Mouse (Mus musculus) limb, embryonic 11.5 days (tissue): Measurements from ENCODE around the gene Tmem132d. TPM values are rescaled to one million over a fixed set of nuclear protein-coding genes. Genes with fewer than 3 reads are reported as not detected.

Source experiments
- ATAC-seq: fragments of 200-750 bp; cut with Nextera tagmentation; 2 replicates; pipeline ENCODE4 v1.8.0; 2017; ENCODE audit warnings: low read depth; ENCODE audit not compliant: insufficient number of reproducible peaks, low FRiP score, low TSS enrichment
- DNase-seq: peaks from one replicate; pipeline ENCODE4 v3.0.0-alpha.2; 2015; ENCODE audit warnings: low spot score
- H3K27ac ChIP-seq: fragments of 300-500 bp; sonication (generic); replicated peaks from 2 replicates; pipeline ENCODE4 v1.5.1; 2014; ENCODE audit warnings: low read depth, mild to moderate bottlenecking, low read length
- H3K27me3 ChIP-seq: fragments of 300-500 bp; sonication (generic); 2 replicates; pipeline ENCODE4 v1.6.1; 2014; ENCODE audit warnings: mild to moderate bottlenecking, low read length, mixed read lengths; ENCODE audit not compliant: control insufficient read depth, insufficient read depth
- H3K36me3 ChIP-seq: fragments of 300-500 bp; sonication (generic); 2 replicates; pipeline ENCODE4 v1.6.1; 2014; ENCODE audit warnings: mild to moderate bottlenecking, low read length, moderate library complexity, mixed read lengths; ENCODE audit not compliant: control insufficient read depth, insufficient read depth
- H3K4me1 ChIP-seq: fragments of 300-500 bp; sonication (generic); 2 replicates; pipeline ENCODE4 v1.6.1; 2014; ENCODE audit warnings: low read length, mixed read lengths; ENCODE audit not compliant: control insufficient read depth, insufficient read depth
- H3K4me2 ChIP-seq: fragments of 300-500 bp; sonication (generic); 2 replicates; pipeline ENCODE4 v1.6.1; 2014; ENCODE audit warnings: low read depth, mild to moderate bottlenecking, moderate library complexity; ENCODE audit not compliant: severe bottlenecking
- H3K4me3 ChIP-seq: fragments of 300-500 bp; sonication (generic); 2 replicates; pipeline ENCODE4 v1.5.1; 2014; ENCODE audit warnings: low read depth, low read length
- H3K9ac ChIP-seq: fragments of 300-500 bp; sonication (generic); 2 replicates; pipeline ENCODE4 v1.6.1; 2014; ENCODE audit warnings: mild to moderate bottlenecking, low read length
- H3K9me3 ChIP-seq: fragments of 300-500 bp; sonication (generic); 2 replicates; pipeline ENCODE4 v1.6.1; 2016; ENCODE audit warnings: low read length; ENCODE audit not compliant: control insufficient read depth
- WGBS: fragments of 180-500 bp; shearing (Covaris S2); extraction: QIAGEN DNeasy Blood & Tissue Kit; methylation state at CpG from one replicate; pipeline ENCODE4 v1.1.7; 2014; 5-methylcytosine and 5-hydroxymethylcytosine counted together
- polyA plus RNA-seq: library from polyadenylated mRNA; unstranded; fragments of >200 nt; fragmentation: Nextera tagmentation; extraction: Ambion mirVana; gene quantifications from 2 replicates; pipeline ENCODE4 v1.2.1, GENCODE M21; 2014

The Tmem132d gene
- polyA plus RNA-seq, 1 experiment from 2014 or later, result 0.60 TPM

DNA sequence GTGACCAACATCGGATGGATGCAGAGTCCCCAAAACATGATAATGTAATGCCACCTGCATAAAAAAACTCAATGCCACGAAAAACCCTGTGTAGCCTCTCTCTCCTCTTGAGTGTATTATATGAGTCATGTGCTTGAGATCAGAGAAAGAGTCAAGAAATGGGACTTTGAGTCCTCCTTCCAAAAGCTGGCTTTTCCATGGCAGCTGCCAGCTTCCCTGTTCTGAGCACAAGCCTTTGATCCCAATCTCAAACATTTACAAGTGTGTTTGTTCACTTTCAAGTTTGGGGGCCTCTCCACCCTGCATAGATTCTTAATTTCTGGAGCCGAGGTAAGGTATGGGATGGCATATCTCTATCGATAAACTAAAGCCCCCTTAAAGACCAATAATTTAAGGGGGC is 8.2 kb downstream of the Tmem132d start:
- no peak for ATAC-seq
- Histone ChIP-seq H3K27me3 (0 out of 2 replicates have a peak, but pooled peaks cover 3% of the 10 kb centered on the region), H3K9me3 (0 out of 2 replicates have a peak, but pooled peaks cover 3% of the 10 kb centered on the region), H3K4me2 (no peak overlapping the region), H3K4me3 (no peak overlapping the region), H3K4me1 (no peaks in the 10 kb centered on the region), H3K27ac (no peak overlapping the region), H3K9ac (no peak overlapping the region), H3K36me3 (no peaks in the 10 kb centered on the region)
- 87% methylated on average over 4 of the region's 4 CpGs for WGBS
- DNase-seq, result no peak

DNA sequence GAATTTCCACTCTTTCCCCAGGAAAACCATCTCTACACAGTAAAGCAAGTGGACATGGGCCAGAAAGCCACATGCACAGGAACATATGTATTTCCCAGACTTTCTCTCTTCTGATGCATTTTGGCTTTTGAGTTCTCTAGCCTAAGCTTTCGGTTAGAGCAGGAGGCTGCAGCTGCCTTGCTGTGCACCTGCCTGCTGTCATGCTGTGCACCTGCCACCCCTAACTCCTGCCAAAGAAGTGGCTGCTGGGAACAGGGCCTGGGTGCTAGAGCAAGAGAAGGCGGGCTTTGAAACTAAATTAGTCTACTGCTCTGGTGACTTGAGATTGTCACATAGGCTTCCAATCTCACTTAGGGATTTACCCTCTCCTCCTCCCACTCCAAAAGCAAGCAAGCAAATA is 8.7 kb downstream of the Tmem132d start:
- 78% methylated on average over 2 of the region's 2 CpGs for WGBS
- no peak for ATAC-seq

DNA sequence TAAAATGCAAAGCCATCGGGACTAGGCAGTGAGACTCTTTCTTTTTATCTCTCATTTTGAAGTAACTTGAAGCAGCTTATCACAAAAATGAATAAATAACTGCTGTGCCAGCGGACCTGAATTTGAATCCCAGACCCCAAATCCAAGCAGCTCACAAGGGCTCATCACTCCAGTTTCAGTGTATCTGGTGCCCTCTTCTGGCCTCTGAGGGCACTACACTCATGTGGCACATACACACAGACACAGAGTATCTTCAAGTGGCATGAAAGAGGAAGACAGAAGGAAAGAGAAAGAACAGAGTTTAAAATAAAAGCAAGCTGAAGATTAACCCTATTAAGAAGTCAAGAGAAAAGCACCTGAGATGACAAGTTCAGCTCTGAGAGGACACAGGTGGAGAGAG is 10.8 kb downstream of the Tmem132d start:
- H3K27me3 ChIP-seq, result no peaks in the 10 kb centered on the region
- no peaks in the 10 kb centered on the region for H3K4me1 ChIP-seq
- H3K4me2 ChIP-seq, result no peak overlapping the region
- no peaks in the 10 kb centered on the region for H3K36me3 ChIP-seq
- H3K9me3 ChIP-seq, result 0 out of 2 replicates have a peak, but pooled peaks cover 3% of the 10 kb centered on the region
- no peak overlapping the region for H3K27ac ChIP-seq
- no peak overlapping the region for H3K9ac ChIP-seq
- ATAC-seq (no peak), DNase-seq (no peak)
- no peak overlapping the region for H3K4me3 ChIP-seq
- WGBS, result 90% methylated on average over 2 of the region's 2 CpGs

More for the DNA sequence above, 8.7 kb downstream of the Tmem132d start:
- Histone ChIP-seq H3K9ac (no peak overlapping the region), H3K4me2 (no peak overlapping the region), H3K27me3 (no peaks in the 10 kb centered on the region), H3K9me3 (0 out of 2 replicates have a peak, but pooled peaks cover 3% of the 10 kb centered on the region), H3K27ac (no peak overlapping the region), H3K4me1 (no peaks in the 10 kb centered on the region), H3K36me3 (no peaks in the 10 kb centered on the region), H3K4me3 (no peak overlapping the region)
- DNase-seq, result no peak

DNA sequence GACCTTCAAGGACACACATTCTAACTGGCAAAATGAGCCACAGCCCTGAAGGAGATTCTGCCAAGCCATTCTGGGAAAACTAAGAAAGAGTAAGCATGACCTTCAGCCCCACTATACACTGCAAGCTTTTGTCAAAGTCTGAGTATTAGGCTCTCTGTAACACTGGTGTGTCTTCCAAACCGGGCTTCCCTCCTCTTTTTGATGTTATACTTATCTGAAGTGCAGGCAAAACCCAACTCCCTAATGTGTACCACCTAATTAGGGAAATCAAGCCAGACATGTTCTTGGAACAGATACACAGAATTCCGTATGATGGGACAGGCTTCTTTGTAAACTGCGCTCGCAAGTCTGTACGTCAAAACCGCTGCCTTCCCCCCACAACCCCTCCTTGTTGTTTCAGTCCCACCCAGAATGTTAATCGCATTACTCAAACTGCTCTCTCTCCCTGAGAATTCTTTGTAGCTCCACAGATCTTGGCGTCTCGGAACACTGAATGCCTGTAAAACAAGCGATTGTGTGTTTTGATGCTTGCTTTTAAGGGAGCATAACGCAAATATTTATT is 14.6 kb downstream of the Tmem132d start:
- H3K4me2 ChIP-seq, result no peak overlapping the region
- no peak overlapping the region for H3K9ac ChIP-seq
- H3K27me3 ChIP-seq, result no peaks in the 10 kb centered on the region
- no peaks in the 10 kb centered on the region for H3K4me1 ChIP-seq
- H3K4me3 ChIP-seq, result no peak overlapping the region
- DNase-seq, result no peak
- H3K27ac ChIP-seq, result no peak overlapping the region
- 0 out of 2 replicates have a peak, but pooled peaks cover 3% of the 10 kb centered on the region for H3K9me3 ChIP-seq
- ATAC-seq, result no peak
- no peaks in the 10 kb centered on the region for H3K36me3 ChIP-seq
- 74% methylated on average over 11 of the region's 11 CpGs for WGBS

DNA sequence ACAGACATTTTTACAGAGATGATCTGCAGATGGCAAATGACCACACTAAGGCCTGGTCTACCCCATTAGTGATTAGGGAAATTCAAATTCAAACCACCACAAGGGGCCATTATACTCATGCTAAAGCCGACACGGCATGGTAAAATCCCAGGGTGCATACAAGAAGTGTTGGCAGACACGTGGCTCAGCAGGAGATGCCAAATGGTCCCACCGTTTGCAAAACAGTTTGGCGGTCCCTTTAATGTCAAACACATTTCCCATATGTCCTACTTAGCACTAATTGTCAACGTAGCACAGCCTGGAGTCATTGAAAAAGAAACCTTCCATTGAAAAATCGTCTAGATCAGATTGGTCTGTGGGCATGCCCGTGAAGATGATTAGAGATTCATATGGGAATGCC is 18.8 kb downstream of the Tmem132d start:
- Histone ChIP-seq H3K9me3 (no peaks in the 10 kb centered on the region), H3K27ac (no peak overlapping the region), H3K9ac (no peak overlapping the region), H3K4me2 (no peak overlapping the region), H3K4me1 (no peaks in the 10 kb centered on the region), H3K4me3 (no peak overlapping the region), H3K27me3 (no peaks in the 10 kb centered on the region), H3K36me3 (no peaks in the 10 kb centered on the region)
- no peak for DNase-seq
- no peak for ATAC-seq
- WGBS, result 32% methylated on average over 8 of the region's 8 CpGs

DNA sequence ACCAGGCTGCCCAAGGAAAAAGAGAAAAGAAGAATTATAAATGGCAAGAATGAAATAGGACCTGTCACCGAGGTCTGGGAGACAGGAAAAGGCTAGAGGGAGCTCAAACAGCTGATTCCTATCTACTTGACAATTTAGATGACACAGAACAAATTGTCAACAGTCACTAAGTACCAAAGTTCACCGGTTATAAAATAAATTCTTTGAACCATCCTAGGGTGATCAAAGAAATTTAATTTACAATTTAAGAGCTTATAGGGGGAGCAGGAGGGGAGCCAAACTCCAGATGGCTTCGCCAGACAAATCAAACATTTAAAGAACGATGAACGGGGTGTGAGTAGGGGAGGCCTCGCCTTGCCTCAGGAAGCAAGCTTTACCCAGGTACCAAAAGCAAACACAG is 20.6 kb downstream of the Tmem132d start:
- ATAC-seq (no peak), DNase-seq (no peak)
- Histone ChIP-seq H3K4me2 (no peak overlapping the region), H3K36me3 (no peaks in the 10 kb centered on the region), H3K4me3 (no peak overlapping the region), H3K27ac (no peak overlapping the region), H3K9ac (no peak overlapping the region), H3K4me1 (no peaks in the 10 kb centered on the region), H3K9me3 (no peaks in the 10 kb centered on the region), H3K27me3 (no peaks in the 10 kb centered on the region)
- WGBS, result 19% methylated on average over 6 of the region's 6 CpGs

DNA sequence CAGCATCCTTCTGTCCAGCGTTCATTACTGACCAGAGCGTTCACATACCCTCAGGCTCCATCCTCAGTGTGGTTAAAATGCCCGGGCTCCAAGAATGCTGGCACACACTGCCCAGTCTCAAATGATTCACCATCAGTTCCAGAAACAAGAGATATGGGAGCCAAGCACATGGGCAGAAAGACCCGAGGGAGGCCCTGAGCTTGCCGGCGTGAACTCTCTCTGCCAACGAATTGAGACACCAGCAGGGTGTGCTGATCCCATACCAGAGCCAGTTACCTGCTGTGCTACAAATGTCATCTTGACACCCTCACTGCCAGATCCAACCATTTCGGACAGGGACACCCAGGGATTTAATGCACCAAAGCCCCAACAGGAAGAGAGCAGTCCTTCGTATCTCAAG is 25.3 kb downstream of the Tmem132d start:
- DNase-seq (no peak), ATAC-seq (no peak)
- no peaks in the 10 kb centered on the region for H3K27me3 ChIP-seq
- no peaks in the 10 kb centered on the region for H3K4me1 ChIP-seq
- no peak overlapping the region for H3K9ac ChIP-seq
- no peak overlapping the region for H3K4me3 ChIP-seq
- no peaks in the 10 kb centered on the region for H3K9me3 ChIP-seq
- no peak overlapping the region for H3K4me2 ChIP-seq
- 86% methylated on average over 9 of the region's 9 CpGs for WGBS
- no peak overlapping the region for H3K27ac ChIP-seq
- no peaks in the 10 kb centered on the region for H3K36me3 ChIP-seq

DNA sequence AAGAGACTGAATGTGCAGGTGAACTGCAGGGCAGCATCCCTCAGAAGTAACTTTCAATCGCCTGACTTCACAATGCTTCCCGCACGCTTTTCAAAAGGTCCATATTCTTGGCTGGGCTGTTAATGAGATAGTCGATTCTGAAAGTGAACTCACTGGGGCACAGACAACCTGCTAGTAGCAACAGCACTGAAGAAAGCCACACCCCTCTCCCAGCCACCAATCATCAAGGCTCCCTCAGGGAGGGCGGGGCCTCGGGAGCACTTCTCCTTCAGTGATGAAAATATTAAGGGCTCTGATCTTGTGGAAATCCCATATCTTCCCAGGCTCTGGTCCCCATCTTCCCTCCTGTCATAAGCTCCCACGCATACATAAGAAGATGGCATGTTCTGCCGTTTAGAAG is 27.8 kb downstream of the Tmem132d start:
- Histone ChIP-seq H3K4me2 (no peak overlapping the region), H3K36me3 (no peaks in the 10 kb centered on the region), H3K4me3 (no peak overlapping the region), H3K27ac (no peak overlapping the region), H3K4me1 (no peaks in the 10 kb centered on the region), H3K9me3 (no peaks in the 10 kb centered on the region), H3K27me3 (no peaks in the 10 kb centered on the region), H3K9ac (no peak overlapping the region)
- WGBS, result 89% methylated on average over 8 of the region's 8 CpGs
- ATAC-seq (no peak), DNase-seq (no peak)

DNA sequence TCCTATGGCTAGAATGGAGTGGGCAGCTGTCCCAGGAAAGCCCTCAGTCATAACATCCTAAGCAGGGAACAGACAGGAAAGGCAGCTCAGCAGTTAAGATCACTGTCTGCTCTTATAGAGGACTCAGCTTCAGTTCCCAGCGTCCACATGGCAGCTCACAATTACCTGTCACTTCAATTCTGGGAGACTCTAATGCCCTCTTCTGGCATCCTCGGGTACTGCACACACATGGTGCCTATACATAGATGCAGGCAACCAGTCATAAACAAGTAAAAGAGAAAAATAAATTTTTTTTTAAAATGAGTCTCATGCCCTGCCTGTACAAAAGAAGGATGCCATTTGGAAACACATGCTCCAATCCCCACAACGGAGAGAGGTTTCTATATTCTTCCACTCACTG is 28.7 kb downstream of the Tmem132d start:
- no peaks in the 10 kb centered on the region for H3K4me1 ChIP-seq
- no peaks in the 10 kb centered on the region for H3K36me3 ChIP-seq
- ATAC-seq (no peak), DNase-seq (no peak)
- H3K4me3 ChIP-seq, result no peak overlapping the region
- H3K9me3 ChIP-seq, result no peaks in the 10 kb centered on the region
- no peak overlapping the region for H3K27ac ChIP-seq
- no peak overlapping the region for H3K4me2 ChIP-seq
- 91% methylated on average over 3 of the region's 3 CpGs for WGBS
- H3K27me3 ChIP-seq, result no peaks in the 10 kb centered on the region
- H3K9ac ChIP-seq, result no peak overlapping the region
